Mouse (Mus musculus): ENCODE measurements around the gene Hsh2d. TPM values are rescaled to one million over a fixed set of nuclear protein-coding genes. Genes with fewer than 3 reads are reported as not detected.

Hsh2d gene
- total RNA-seq, 2 experiments from 2014 or later, result 0.20 to 0.25 TPM

GRCm38 (mm10) chr8:72160707-72161697, 28.4 kb upstream of the Hsh2d start, which contains the start of gene Rab8a:
Gene Rab8a, plus strand, starts transcription at chr8:72161200.
- no peak for TF ChIP-seq CTCF (conservative IDR thresholded peaks at IDR 0.05)
- H3K27ac ChIP-seq, result peak within 1 kb of the TSS; percentile 93
- DNase-seq (ENCODE audit: low spot score in 2 of 2), result peak; percentile 100
- peak within 1 kb of the TSS; percentile 92 for H3K4me3 ChIP-seq

GRCm38 (mm10) chr8:72162821-72163220, 26.6 kb upstream of the Hsh2d start:
- DNase-seq (ENCODE audit: low spot score in 2 of 2), result no peak
- no peak for TF ChIP-seq CTCF (conservative IDR thresholded peaks at IDR 0.05)
- Histone ChIP-seq H3K27ac (no peak overlapping the region), H3K4me3 (no peak overlapping the region)

GRCm38 (mm10) chr8:72169098-72169668, 20.3 kb upstream of the Hsh2d start:
- no peak overlapping the region for H3K4me3 ChIP-seq
- no peak for DNase-seq (ENCODE audit: low spot score in 2 of 2)
- H3K27ac ChIP-seq, result no peak overlapping the region
- TF ChIP-seq CTCF (conservative IDR thresholded peaks at IDR 0.05), result no peak

- no peak for TF ChIP-seq CTCF (conservative IDR thresholded peaks at IDR 0.05)
- H3K4me3 ChIP-seq, result no peak overlapping the region
- DNase-seq (ENCODE audit: low spot score in 2 of 2), result no peak
- H3K27ac ChIP-seq, result no peak overlapping the region
Measured at GRCm38 (mm10) chr8:72169681-72170249, 19.7 kb upstream of the Hsh2d start.

GRCm38 (mm10) chr8:72177346-72177925, 12.0 kb upstream of the Hsh2d start:
- TF ChIP-seq CTCF (conservative IDR thresholded peaks at IDR 0.05), result peak; percentile 88
- Histone ChIP-seq H3K27ac (peak overlapping the region; percentile 46; the same call in 1 of the 2 replicates), H3K4me3 (no peak overlapping the region)
- peak; percentile 69 to 82 for DNase-seq (ENCODE audit: low spot score in 2 of 2)

GRCm38 (mm10) chr8:72183554-72184202, 5.8 kb upstream of the Hsh2d start:
- H3K4me3 ChIP-seq, result no peak overlapping the region

GRCm38 (mm10) chr8:72187793-72188331, 1.6 kb upstream of the Hsh2d start:
- TF ChIP-seq CTCF (conservative IDR thresholded peaks at IDR 0.05), result no peak
- DNase-seq (ENCODE audit: low spot score in 2 of 2), result no peak
- Histone ChIP-seq H3K4me3 (no peak overlapping the region), H3K27ac (no peak overlapping the region)

More at GRCm38 (mm10) chr8:72183554-72184202, 5.8 kb upstream of the Hsh2d start:
- peak overlapping the region; percentile 54; the same call in 1 of the 2 replicates for H3K27ac ChIP-seq
- DNase-seq (ENCODE audit: low spot score in 2 of 2), result peak; percentile 39 to 58
- TF ChIP-seq CTCF (conservative IDR thresholded peaks at IDR 0.05), result no peak

GRCm38 (mm10) chr8:72190215-72190539, 739 bp downstream of the Hsh2d start:
- no peak for DNase-seq (ENCODE audit: low spot score in 2 of 2)
- H3K4me3 ChIP-seq, result no peak overlapping the region
- H3K27ac ChIP-seq, result no peak overlapping the region
- TF ChIP-seq CTCF (conservative IDR thresholded peaks at IDR 0.05), result no peak

- H3K4me3 ChIP-seq, result no peak overlapping the region
- DNase-seq (ENCODE audit: low spot score in 2 of 2), result no peak
- no peak overlapping the region for H3K27ac ChIP-seq
- no peak for TF ChIP-seq CTCF (conservative IDR thresholded peaks at IDR 0.05)
Measured at GRCm38 (mm10) chr8:72192065-72192464, 2.6 kb downstream of the Hsh2d start.

- no peak for TF ChIP-seq CTCF (conservative IDR thresholded peaks at IDR 0.05)
- Histone ChIP-seq H3K27ac (no peak overlapping the region), H3K4me3 (no peak overlapping the region)
- DNase-seq (ENCODE audit: low spot score in 2 of 2), result no peak
Measured at GRCm38 (mm10) chr8:72197997-72198396, 8.6 kb downstream of the Hsh2d start.

- no peak overlapping the region for H3K27ac ChIP-seq
- no peak for DNase-seq (ENCODE audit: low spot score in 2 of 2)
Measured at GRCm38 (mm10) chr8:72208582-72208981, 19.1 kb downstream of the Hsh2d start.

GRCm38 (mm10) chr8:72210222-72210621, 20.8 kb downstream of the Hsh2d start:
- no peak for TF ChIP-seq CTCF (conservative IDR thresholded peaks at IDR 0.05)
- no peak overlapping the region for H3K27ac ChIP-seq
- no peak for DNase-seq (ENCODE audit: low spot score in 2 of 2)
- H3K4me3 ChIP-seq, result no peak overlapping the region

More at GRCm38 (mm10) chr8:72208582-72208981, 19.1 kb downstream of the Hsh2d start:
- H3K4me3 ChIP-seq, result no peak overlapping the region
- TF ChIP-seq CTCF (conservative IDR thresholded peaks at IDR 0.05), result no peak
